Mouse (Mus musculus) fat pad, adult 2 months (tissue): ENCODE measurements around the gene Abl1.
"Not testable (repeated sequence)": the region's sequence is repeated elsewhere in the genome, so short reads cannot be mapped to it uniquely, and the experiment has no call there.

Experiments used
- DNase-seq: peaks from one replicate; pipeline ENCODE4 v3.0.0-alpha.2; 2011; ENCODE audit warnings: low read depth, low spot score; ENCODE audit errors: extremely low read depth

Abl1 gene

GRCm38 (mm10) chr2:31688074-31688925 lies at the start of gene Abl1:
Abl1 (plus strand) TSS chr2:31688376.
- peak; percentile 88 for DNase-seq

GRCm38 (mm10) chr2:31638581-31639465 lies 49.4 kb upstream of the Abl1 start:
- no peak for DNase-seq

GRCm38 (mm10) chr2:31639466-31639760 lies 48.8 kb upstream of the Abl1 start:
- DNase-seq = no peak

GRCm38 (mm10) chr2:31639901-31640608 lies 48.1 kb upstream of the Abl1 start, which contains the start of gene Prdm12:
Prdm12 (plus strand) TSS chr2:31640037.
- DNase-seq = no peak

- no peak for DNase-seq
These were observed 47.3 kb upstream of the Abl1 start for GRCm38 (mm10) chr2:31640609-31641507.

- no peak for DNase-seq
These were observed 46.7 kb upstream of the Abl1 start for GRCm38 (mm10) chr2:31641508-31641830.

GRCm38 (mm10) chr2:31641929-31642328 lies 46.2 kb upstream of the Abl1 start:
- no peak for DNase-seq

GRCm38 (mm10) chr2:31653971-31654853 lies 34.0 kb upstream of the Abl1 start:
- no peak for DNase-seq

GRCm38 (mm10) chr2:31654854-31655559 lies 33.2 kb upstream of the Abl1 start:
- no peak for DNase-seq

- no peak for DNase-seq
These were observed 31.8 kb upstream of the Abl1 start for GRCm38 (mm10) chr2:31656374-31656773.

GRCm38 (mm10) chr2:31662939-31663803 lies 25.0 kb upstream of the Abl1 start:
- no peak for DNase-seq

- no peak for DNase-seq
These were observed 24.4 kb upstream of the Abl1 start for GRCm38 (mm10) chr2:31663804-31664180.

GRCm38 (mm10) chr2:31667332-31667731 lies 20.8 kb upstream of the Abl1 start:
- DNase-seq = no peak

- DNase-seq = peak; percentile 65
These were observed 17.6 kb upstream of the Abl1 start, which contains the start of gene Exosc2 for GRCm38 (mm10) chr2:31670551-31671035. Exosc2 (plus strand) TSS chr2:31670715.

- DNase-seq = no peak
These were observed 9.5 kb upstream of the Abl1 start for GRCm38 (mm10) chr2:31678641-31679040.

- not testable (repeated sequence) for DNase-seq
These were observed 7.0 kb upstream of the Abl1 start for GRCm38 (mm10) chr2:31681051-31681707.

GRCm38 (mm10) chr2:31681731-31682235 lies 6.4 kb upstream of the Abl1 start:
- no peak for DNase-seq
